Comparison of ENCODE assay signal across 10 mouse cellular contexts in genomic region chr1:86497986-86498385, GRCm38 (mm10). TPM values are rescaled to one million over a fixed set of nuclear protein-coding genes. Genes with fewer than 3 reads are reported as not detected.
DNase-seq lines count a peak whose midpoint lies in the region; ATAC-seq lines count a peak whose summit lies in the region.
"Had no signal": no experiment of that assay in that cellular context is flagged by ENCODE, and none has a peak within 500 bp of the region (broad histone marks: within the 10 kb centered on the region; RNA-seq: fewer than 3 reads in every experiment).

No protein-coding gene starts in this region.

- DNase-seq in heart, adult 9 months (ENCODE audit: low spot score in 2 of 2) = no peak
- DNase-seq in A20 (ENCODE audit: low read depth, low spot score) = peak; percentile 88
- no peak for DNase-seq in intestine, embryonic 14.5 days (ENCODE audit: low spot score)
- no peak for DNase-seq in liver, embryonic 11.5 days (ENCODE audit: low spot score)
- no peak for DNase-seq in cerebellum, adult 8-10 months
- DNase-seq in left cerebral cortex, adult 18-20 months (ENCODE audit: low spot score in 2 of 2) = no peak
- no peak for DNase-seq in adrenal gland, postnatal 36 days

- peaks cover 34% of the 10 kb centered on the region for H3K4me1 ChIP-seq in heart, embryonic 11.5 days (ENCODE audit: control insufficient read depth, insufficient read depth, low read length)
- H3K4me1 ChIP-seq in intestine, embryonic 14.5 days (replicated peaks; ENCODE audit: control insufficient read depth, insufficient read depth, low read length) = peaks cover 31% of the 10 kb centered on the region
- peaks cover 24% of the 10 kb centered on the region for H3K4me1 ChIP-seq in liver, embryonic 11.5 days (replicated peaks; ENCODE audit: control insufficient read depth, insufficient read depth, low read length)

- no peaks in the 10 kb centered on the region for H3K27me3 ChIP-seq in heart, embryonic 11.5 days (ENCODE audit: control insufficient read depth, insufficient read depth, low read length)
- H3K27me3 ChIP-seq in intestine, embryonic 14.5 days (replicated peaks; ENCODE audit: control insufficient read depth, insufficient read depth, low read length) = no peaks in the 10 kb centered on the region
- H3K27me3 ChIP-seq in liver, embryonic 11.5 days (replicated peaks; ENCODE audit: control insufficient read depth, insufficient read depth, low read length) = no peaks in the 10 kb centered on the region; the same call in 1 of the 2 replicates

- 39% methylated on average over 3 of the region's 3 CpGs for WGBS in heart, embryonic 11.5 days (ENCODE audit: insufficient replicate concordance)
- 39% methylated on average over 3 of the region's 3 CpGs for WGBS in intestine, embryonic 14.5 days
- WGBS in liver, embryonic 11.5 days = 52% methylated on average over 3 of the region's 3 CpGs

- H3K4me3 ChIP-seq in heart, embryonic 11.5 days (ENCODE audit: low read depth, low read length) = no peak overlapping the region
- H3K4me3 ChIP-seq in intestine, embryonic 14.5 days (ENCODE audit: low read depth, low read length) = no peak overlapping the region
- H3K4me3 ChIP-seq in liver, embryonic 11.5 days (ENCODE audit: low read depth, low read length) = no peak overlapping the region
- H3K4me3 ChIP-seq: erythroblast, embryonic 14.5 days had no signal

- H3K36me3 ChIP-seq in heart, embryonic 11.5 days (ENCODE audit: control insufficient read depth, insufficient read depth, low read length) = no peaks in the 10 kb centered on the region
- no peaks in the 10 kb centered on the region for H3K36me3 ChIP-seq in intestine, embryonic 14.5 days (ENCODE audit: control insufficient read depth, insufficient read depth, low read length)
- H3K36me3 ChIP-seq in liver, embryonic 11.5 days (ENCODE audit: control insufficient read depth, insufficient read depth, low read length) = no peaks in the 10 kb centered on the region

- no peak overlapping the region for H3K4me2 ChIP-seq in heart, embryonic 11.5 days
- H3K4me2 ChIP-seq in intestine, embryonic 14.5 days (ENCODE audit: low read length) = no peak overlapping the region
- H3K4me2 ChIP-seq in liver, embryonic 11.5 days = no peak overlapping the region

- no peak for ATAC-seq in heart, embryonic 11.5 days (replicated peaks; ENCODE audit: insufficient number of reproducible peaks, low FRiP score, low TSS enrichment)
- no peak; the same call in 1 of the 2 replicates for ATAC-seq in intestine, embryonic 14.5 days (replicated peaks; ENCODE audit: low FRiP score, low TSS enrichment, low read depth)
- ATAC-seq in liver, embryonic 11.5 days (replicated peaks; ENCODE audit: low FRiP score) = no peak
- ATAC-seq: inflammation-experienced regulatory T-cells, adult 6 months had no signal

- no peak overlapping the region for H3K27ac ChIP-seq in heart, embryonic 11.5 days (ENCODE audit: low read depth, low read length)
- H3K27ac ChIP-seq in intestine, embryonic 14.5 days (ENCODE audit: low read depth) = peak overlapping the region; percentile 67
- H3K27ac ChIP-seq in liver, embryonic 11.5 days (ENCODE audit: low read depth, low read length) = peak overlapping the region; percentile 69

- H3K9me3 ChIP-seq in heart, embryonic 11.5 days (replicated peaks; ENCODE audit: control insufficient read depth, low read length) = no peaks in the 10 kb centered on the region
- H3K9me3 ChIP-seq in intestine, embryonic 14.5 days (ENCODE audit: control insufficient read depth, low read length) = no peaks in the 10 kb centered on the region
- no peaks in the 10 kb centered on the region for H3K9me3 ChIP-seq in liver, embryonic 11.5 days (ENCODE audit: control insufficient read depth, low read length)

- 0 out of 2 replicates have a peak overlapping the region, but pooled peaks have one; percentile 13 for H3K9ac ChIP-seq in heart, embryonic 11.5 days (ENCODE audit: low read depth, low read length)
- H3K9ac ChIP-seq in intestine, embryonic 14.5 days (ENCODE audit: low read length) = no peak overlapping the region
- no peak overlapping the region for H3K9ac ChIP-seq in liver, embryonic 11.5 days (ENCODE audit: low read depth, low read length)

RNA-seq across cellular contexts. Expression of gene Ptma, which starts 28.5 kb away (rescaled TPM):
- 1,195 and 1,343 TPM in 2 replicates for polyA plus RNA-seq in heart, embryonic 11.5 days (2014; fragmentation: Nextera tagmentation; extraction: Ambion mirVana)
- polyA plus RNA-seq in intestine, embryonic 14.5 days (2014; fragmentation: Nextera tagmentation; extraction: Ambion mirVana) = 2,795 and 2,826 TPM in 2 replicates
- polyA plus RNA-seq in liver, embryonic 11.5 days (2014; fragmentation: Nextera tagmentation; extraction: Ambion mirVana) = 2,666 and 2,805 TPM in 2 replicates
- 100 to 1,000 TPM; 356 to 357 TPM for total RNA-seq in left cerebral cortex, adult 18-20 months (2021)
- 100 to 1,000 TPM; 546 to 552 TPM for total RNA-seq in adrenal gland, postnatal 36 days (2021)
